9 mouse cellular contexts compared by ENCODE assay signal in the genomic region with DNA sequence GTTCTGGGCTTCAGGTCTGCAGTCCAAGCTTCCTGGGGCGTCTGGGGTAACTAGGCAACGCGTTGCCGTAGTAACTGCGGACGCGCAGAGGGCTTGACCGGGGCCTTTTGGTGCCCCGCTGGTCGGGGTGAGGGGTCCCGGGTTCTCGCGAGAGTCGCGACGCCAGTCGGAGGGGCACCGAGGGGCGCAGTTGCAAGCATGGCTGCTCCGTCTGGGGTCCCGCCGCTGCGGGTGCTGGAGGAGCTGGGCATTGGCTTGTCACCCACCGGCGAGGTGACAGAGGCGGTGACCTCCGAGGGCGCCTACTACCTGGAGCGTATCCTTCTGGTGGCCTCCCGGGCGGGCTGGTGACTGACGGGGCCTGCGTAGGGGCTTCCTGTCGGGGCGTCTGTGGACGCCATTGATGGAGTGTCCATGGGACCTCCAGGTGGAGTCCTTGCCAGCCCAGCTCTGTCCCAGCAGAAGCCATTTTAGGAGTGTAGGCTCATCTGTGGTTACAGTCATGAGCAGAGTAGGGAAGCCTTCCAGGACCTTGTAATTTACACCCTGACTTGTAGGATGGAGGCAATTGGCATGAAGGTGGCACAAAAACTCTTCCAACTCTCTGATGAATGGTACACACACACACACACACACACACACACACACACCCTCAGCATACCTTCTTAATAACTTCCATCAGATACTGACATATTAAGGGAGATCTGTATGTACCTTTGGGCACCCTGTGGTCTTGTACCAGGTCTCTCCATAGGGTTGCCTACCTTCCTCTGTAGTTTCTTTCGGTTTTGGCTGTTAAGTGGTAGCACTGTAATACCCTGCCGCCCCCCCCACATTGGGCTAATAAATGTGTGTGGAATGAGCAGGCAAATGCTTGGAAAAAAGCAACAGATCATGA. TPM values are rescaled to one million over a fixed set of nuclear protein-coding genes. Genes with fewer than 3 reads are reported as not detected.
DNase-seq lines count a peak whose midpoint lies in the region; ATAC-seq lines count a peak whose summit lies in the region.
"Had no signal": no experiment of that assay in that cellular context is flagged by ENCODE, and none has a peak within 500 bp of the region (broad histone marks: within the 10 kb centered on the region; RNA-seq: fewer than 3 reads in every experiment).

A gene (plus strand): TSS at position 165 of the 898 bp plus-strand sequence.

- no peak for DNase-seq in heart, adult 18-20 months
- peak; percentile 18 for DNase-seq in brain, embryonic 18.5 days (ENCODE audit: low read depth, low spot score)
- DNase-seq in kidney, postnatal 10 days, result peak; percentile 60
- peak; percentile 55 for DNase-seq in right cerebral cortex, postnatal 4 days
- DNase-seq in c-Kit-positive CD71-positive TER-119-positive erythroid progenitor cells, embryonic 14.5 days (ENCODE audit: low spot score), result no peak

- H3K9ac ChIP-seq in heart, embryonic 12.5 days, result peak within 1 kb of the TSS; percentile 30; the same call in 1 of the 2 replicates
- H3K9ac ChIP-seq in lung, embryonic 16.5 days (ENCODE audit: low read length), result peak within 1 kb of the TSS; percentile 46

- H3K4me2 ChIP-seq in heart, embryonic 12.5 days, result peak within 1 kb of the TSS; percentile 81
- peak within 1 kb of the TSS; percentile 77 for H3K4me2 ChIP-seq in lung, embryonic 16.5 days (ENCODE audit: low read depth, low read length)

- H3K9me3 ChIP-seq in heart, embryonic 12.5 days (replicated peaks), result no peaks in the 10 kb centered on the region
- H3K9me3 ChIP-seq in lung, embryonic 16.5 days (ENCODE audit: control insufficient read depth, low read length), result no peaks in the 10 kb centered on the region

- H3K27ac ChIP-seq in heart, embryonic 12.5 days (ENCODE audit: poor library complexity, severe bottlenecking), result no peak within 1 kb of the TSS
- H3K27ac ChIP-seq in lung, embryonic 16.5 days (ENCODE audit: low read length), result no peak within 1 kb of the TSS

- H3K27me3 ChIP-seq in heart, embryonic 12.5 days (replicated peaks), result no peaks in the 10 kb centered on the region
- H3K27me3 ChIP-seq in lung, embryonic 16.5 days (ENCODE audit: control insufficient read depth, insufficient read depth, low read depth, low read length), result no peaks in the 10 kb centered on the region

- no peaks in the 10 kb centered on the region for H3K4me1 ChIP-seq in heart, embryonic 12.5 days (replicated peaks)
- H3K4me1 ChIP-seq in lung, embryonic 16.5 days (replicated peaks; ENCODE audit: control insufficient read depth, insufficient read depth, low read length), result no peaks in the 10 kb centered on the region

- no peaks in the 10 kb centered on the region for H3K36me3 ChIP-seq in heart, embryonic 12.5 days
- H3K36me3 ChIP-seq in lung, embryonic 16.5 days (ENCODE audit: control insufficient read depth, insufficient read depth, low read length), result no peaks in the 10 kb centered on the region

- WGBS in heart, embryonic 12.5 days, result 12% methylated on average over 38 of the region's 38 CpGs
- 7% methylated on average over 38 of the region's 38 CpGs for WGBS in lung, embryonic 16.5 days

- peak; percentile 42 for ATAC-seq in heart, embryonic 12.5 days (ENCODE audit: insufficient number of reproducible peaks, low FRiP score)
- peak; percentile 46 for ATAC-seq in granulocyte monocyte progenitor cell, adult 5-6 weeks (replicated peaks; ENCODE audit: poor library complexity, severe bottlenecking)
- ATAC-seq in lung, embryonic 16.5 days (ENCODE audit: low read depth), result peak; percentile 57

- H3K4me3 ChIP-seq in heart, embryonic 12.5 days, result peak within 1 kb of the TSS; percentile 61
- peak within 1 kb of the TSS; percentile 54 for H3K4me3 ChIP-seq in lung, embryonic 16.5 days (ENCODE audit: low read length)
- H3K4me3 ChIP-seq: myocyte had no signal

RNA-seq across cellular contexts. Expression of the gene that starts here (rescaled TPM):
- 0.66 and 0.83 TPM in 2 replicates for polyA plus RNA-seq in heart, embryonic 12.5 days (2016; fragmentation: Nextera tagmentation; extraction: Ambion mirVana)
- total RNA-seq in heart, adult 18-20 months (2021), result under 1 TPM in 1 of 2 experiments, not detected in 1; 0.26 TPM
- not detected in 2 replicates for total RNA-seq in granulocyte monocyte progenitor cell, adult 5-6 weeks (2014; fragmentation: Nextera tagmentation)
- not detected in 2 replicates for total RNA-seq in granulocyte monocyte progenitor cell, adult 5-6 weeks (2017)
- 2.2 and 3.3 TPM in 2 replicates for polyA plus RNA-seq in lung, embryonic 16.5 days (2015; fragmentation: Nextera tagmentation; extraction: Ambion mirVana)
- polyA plus RNA-seq: myocyte had no signal

Comparison
In these comparisons a context has a peak if more than half of its experiments do, and no peak if none do; other contexts are left out.
1. Peak in ATAC-seq, H3K4me3 ChIP-seq, H3K9ac ChIP-seq and H3K4me2 ChIP-seq in heart, embryonic 12.5 days; RNA of the gene not detected or under 1 TPM.
2. Peak in ATAC-seq in granulocyte monocyte progenitor cell, adult 5-6 weeks; RNA of the gene not detected or under 1 TPM.
3. DNase-seq: peak in brain, embryonic 18.5 days (single experiment), kidney, postnatal 10 days (single experiment) and right cerebral cortex, postnatal 4 days (single experiment); none in heart, adult 18-20 months (0 of 2) and c-Kit-positive CD71-positive TER-119-positive erythroid progenitor cells, embryonic 14.5 days (single experiment).
4. Peak in every context shown above with its lines, with median percentiles within 50 percentile points of each other: ATAC-seq.